Mouse (Mus musculus) kidney, adult 2 months (tissue): ENCODE measurements around the gene Kif3c.

ENCODE experiments used
- CTCF ChIP-seq: fragments of 200-500 bp; conservative IDR thresholded peaks from 2 replicates; pipeline ENCODE4 v1.5.1; 2011; ENCODE audit warnings: low read depth, mild to moderate bottlenecking, control low read depth, low read length, moderate library complexity, mixed read lengths; ENCODE audit not compliant: insufficient read depth, insufficient read length
- POLR2A ChIP-seq: fragments of 200-500 bp; IDR thresholded peaks from one replicate; pipeline ENCODE4 v1.6.1; 2011; ENCODE audit warnings: low read depth, low read length, control low read depth

GRCm38 (mm10) chr12:3414956-3415355 is 50.0 kb downstream of the Kif3c start:
- TF ChIP-seq POLR2A = no peak
- TF ChIP-seq CTCF = no peak
